Mouse (Mus musculus) urinary bladder, postnatal 36 days (tissue): ENCODE measurements at regions not wholly inside any gene's neighbourhood (a gene's known extent, or its start where the extent isn't known, plus 50 kb on each side); places are given as distances from the start of the nearest gene placed in this dataset.
"Not testable (repeated sequence)": the region's sequence is repeated elsewhere in the genome, so short reads cannot be mapped to it uniquely, and the experiment has no call there.

Experiments
- DNase-seq, 2 experiments: peaks; one replicate each; pipeline ENCODE4 v3.0.0; 2022; ENCODE audit warnings: low spot score in 2 of 2, mixed read lengths in 1 of 2

DNA sequence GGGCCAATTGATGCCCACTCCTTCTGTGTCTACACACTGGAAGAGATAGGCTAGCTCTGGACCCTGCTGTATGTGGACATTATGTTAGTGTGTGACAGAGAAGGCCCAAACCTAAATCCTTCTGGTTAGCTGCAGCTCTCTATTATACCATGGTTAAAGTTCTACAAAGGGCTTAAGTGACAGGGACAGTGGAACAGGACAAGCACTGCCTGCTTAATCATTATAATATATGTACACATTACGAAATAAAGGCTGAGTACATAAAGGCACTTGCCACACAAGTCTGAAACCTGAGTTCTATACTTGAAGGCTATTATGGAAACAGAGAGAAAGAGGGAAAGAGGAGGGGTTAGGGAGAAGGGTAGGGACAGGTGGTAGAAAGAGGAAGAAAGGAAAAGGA lies 55.2 kb downstream of the Rdh14 start:
- DNase-seq: no peak

DNA sequence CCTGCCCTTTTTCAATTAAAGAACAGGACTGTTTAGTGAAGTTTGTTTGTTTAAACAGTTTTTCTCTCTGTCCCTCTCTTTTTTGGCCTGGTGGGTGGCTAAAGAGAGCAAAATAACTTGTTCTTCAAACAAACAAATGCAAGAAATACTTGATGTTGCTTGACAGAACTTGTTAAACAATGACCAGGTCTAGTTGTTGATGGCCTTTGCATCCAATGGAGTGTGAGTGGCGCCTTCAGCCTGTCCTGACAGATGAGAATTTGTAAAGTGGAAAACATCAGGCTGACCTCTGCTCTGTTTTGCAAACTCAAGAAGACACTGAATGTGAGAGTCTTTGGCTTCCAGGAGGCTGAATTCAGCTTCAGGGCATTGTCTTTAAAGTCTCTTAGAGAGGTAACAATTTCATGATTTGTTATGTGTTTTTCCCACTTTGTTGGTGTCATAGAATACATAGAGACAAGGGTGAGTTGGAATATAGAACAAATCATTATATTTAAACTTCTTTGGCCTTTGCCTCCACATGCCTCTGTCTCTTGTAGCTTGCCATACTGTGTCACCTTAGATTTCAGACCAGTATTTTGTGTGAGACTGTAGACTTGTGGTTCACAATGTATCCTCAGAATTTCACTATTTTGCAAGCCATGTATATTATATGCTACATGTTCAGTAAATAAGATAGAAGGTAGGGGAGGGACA lies 67.5 kb downstream of the Rdh14 start:
- no peak for DNase-seq

DNA sequence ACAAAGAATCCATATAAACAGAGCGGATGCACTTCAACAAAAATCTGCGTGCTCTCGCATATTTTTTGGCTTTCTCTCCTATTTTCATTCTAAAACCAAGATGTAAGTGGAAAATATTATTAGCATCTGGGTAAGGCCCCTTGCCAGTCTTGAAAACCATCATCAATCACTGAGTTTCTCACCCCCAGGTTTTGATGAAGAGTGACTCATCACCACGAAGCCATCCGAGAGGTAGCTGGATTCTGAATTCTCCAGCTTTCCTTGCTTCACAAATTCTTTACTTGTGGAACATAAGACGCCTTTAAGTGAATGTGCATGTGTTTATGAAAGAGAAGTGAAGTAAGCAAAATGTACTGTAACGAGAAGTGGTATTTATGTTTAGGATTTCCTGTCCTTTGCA lies 71.2 kb downstream of the Rdh14 start:
- no peak for DNase-seq

GRCm38 (mm10) chr12:10462956-10463355 lies 72.4 kb downstream of the Rdh14 start:
- DNase-seq: no peak

DNA sequence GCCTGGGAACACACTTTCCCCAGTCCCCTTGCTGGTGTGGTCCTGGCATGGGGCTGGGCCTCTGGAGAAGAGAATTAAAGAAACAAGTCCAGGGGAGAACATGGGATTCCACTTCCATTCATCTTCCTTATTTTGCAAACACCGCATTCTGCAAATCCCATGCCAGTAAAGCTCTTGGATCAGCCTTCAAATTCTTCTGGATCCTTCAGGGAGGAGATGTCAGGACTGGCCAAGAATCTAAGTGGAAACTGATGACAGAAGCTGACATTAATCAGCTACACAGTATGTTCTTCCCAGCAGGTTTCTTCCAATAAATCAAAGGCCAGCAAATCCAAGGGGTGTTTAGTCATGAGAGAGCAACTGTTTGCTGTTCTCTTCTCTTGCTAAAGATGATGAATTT lies 83.4 kb downstream of the Rdh14 start:
- peak in 1 of 2 experiments; percentile 6 for DNase-seq

- no peak for DNase-seq
These were observed 90.2 kb downstream of the Rdh14 start for GRCm38 (mm10) chr12:10480781-10481180.

GRCm38 (mm10) chr12:10482294-10483010 lies 91.9 kb downstream of the Rdh14 start:
- DNase-seq: no peak

GRCm38 (mm10) chr12:10506721-10507120 lies 116.1 kb downstream of the Rdh14 start:
- DNase-seq: no peak

- DNase-seq: no peak
These were observed 123.0 kb downstream of the Rdh14 start for GRCm38 (mm10) chr12:10513526-10513925.

- DNase-seq: peak; percentile 17 to 29
These were observed 123.7 kb downstream of the Rdh14 start for GRCm38 (mm10) chr12:10514278-10514677.

DNA sequence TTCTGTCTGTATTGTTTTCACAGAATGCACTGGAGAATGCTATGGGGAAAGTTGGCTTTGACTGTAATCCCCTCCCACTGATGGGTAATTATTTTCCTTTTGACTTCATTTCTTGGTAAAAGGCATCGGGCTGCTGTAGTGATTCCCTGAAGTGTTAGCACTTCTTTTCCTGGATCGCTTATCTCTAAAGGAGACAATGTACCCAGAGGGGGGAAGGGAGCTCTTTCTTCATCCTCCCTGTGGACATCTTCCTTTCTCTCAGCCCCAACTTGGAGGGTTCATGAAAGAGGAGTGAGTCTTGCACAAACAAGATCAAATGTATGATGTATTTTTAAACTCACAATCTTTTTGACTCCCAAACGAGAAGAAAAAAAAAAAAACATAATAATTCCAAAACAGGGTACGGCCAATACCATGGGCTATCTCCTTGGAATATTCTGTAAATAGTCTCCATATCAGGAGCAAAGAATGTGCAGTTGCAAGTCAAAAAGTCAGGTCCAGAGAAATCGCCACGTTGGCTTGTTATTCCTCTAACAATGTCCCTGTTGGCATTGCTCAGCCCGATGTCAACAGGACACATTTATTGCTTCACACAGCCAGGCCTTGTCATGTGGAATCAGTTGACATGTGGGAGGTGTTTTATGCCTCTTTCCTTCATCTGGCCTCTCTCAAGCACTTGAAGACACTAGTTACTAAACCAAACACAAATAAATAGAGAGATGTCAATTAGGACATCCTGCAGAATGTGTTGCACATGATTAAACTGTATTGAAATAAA lies 134.1 kb downstream of the Rdh14 start:
- peak in 1 of 2 experiments; percentile 15 for DNase-seq

GRCm38 (mm10) chr12:10525934-10526333 lies 135.4 kb downstream of the Rdh14 start:
- DNase-seq: no peak

DNA sequence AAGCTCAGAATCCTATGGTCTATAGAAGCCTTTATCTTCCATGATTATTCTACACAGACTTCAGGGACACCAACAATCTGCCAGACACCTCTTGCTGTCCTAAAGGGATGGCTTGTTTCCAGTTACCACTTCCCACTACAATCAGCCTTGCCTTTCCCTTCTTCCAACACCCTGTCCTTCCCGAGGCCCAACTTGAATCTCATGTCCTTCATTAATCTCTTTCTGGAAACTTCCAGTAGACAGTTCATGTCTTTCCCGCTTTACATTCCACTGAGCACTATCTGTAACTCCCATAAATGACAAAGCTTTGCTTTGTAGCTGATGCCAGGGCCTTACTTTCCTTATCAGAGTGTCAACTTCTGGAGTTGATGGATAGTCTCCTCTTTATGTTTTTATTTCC lies 138.5 kb downstream of the Rdh14 start:
- no peak for DNase-seq

GRCm38 (mm10) chr12:10530996-10531395 lies 140.4 kb downstream of the Rdh14 start:
- no peak for DNase-seq

- DNase-seq: no peak
These were observed 143.4 kb downstream of the Rdh14 start for GRCm38 (mm10) chr12:10533971-10534370.

DNA sequence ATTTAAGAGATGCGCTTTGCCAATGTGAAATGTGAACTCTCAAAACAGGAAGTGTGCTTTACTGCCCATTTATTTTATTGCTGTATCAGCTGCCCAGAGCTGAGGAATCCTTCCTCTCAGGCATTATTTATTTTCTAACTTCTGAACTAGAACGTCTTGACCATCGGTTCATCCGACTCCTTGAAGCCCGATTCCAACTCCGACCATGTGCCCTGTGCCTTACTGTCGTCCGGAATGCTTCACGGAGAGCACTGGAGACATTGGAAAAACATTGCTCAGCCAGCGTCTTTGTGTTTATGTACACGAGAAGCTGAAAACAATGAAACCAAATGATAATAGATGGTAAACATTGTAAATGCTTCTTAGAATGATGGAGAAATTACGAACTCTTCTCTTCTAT lies 145.7 kb downstream of the Rdh14 start:
- DNase-seq: no peak

DNA sequence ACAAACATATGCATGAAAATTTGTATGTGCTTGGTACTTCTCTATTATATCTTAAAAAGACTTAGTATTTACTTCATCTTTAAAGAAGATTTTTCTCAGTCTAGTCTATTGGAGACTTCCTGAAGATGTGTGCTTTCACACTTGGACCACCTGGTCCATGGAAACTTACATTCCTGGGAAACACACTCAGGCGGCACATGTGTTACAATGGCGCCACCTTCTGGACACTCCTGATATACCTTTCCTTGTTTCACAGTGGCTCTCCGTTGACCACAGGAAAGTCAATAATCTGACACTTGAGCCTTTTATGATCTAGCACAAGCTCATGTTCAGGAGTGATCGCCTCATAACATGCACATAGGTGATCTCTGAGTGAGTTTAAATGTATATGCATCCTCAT lies 146.5 kb downstream of the Rdh14 start:
- DNase-seq: peak; percentile 34 to 47

DNA sequence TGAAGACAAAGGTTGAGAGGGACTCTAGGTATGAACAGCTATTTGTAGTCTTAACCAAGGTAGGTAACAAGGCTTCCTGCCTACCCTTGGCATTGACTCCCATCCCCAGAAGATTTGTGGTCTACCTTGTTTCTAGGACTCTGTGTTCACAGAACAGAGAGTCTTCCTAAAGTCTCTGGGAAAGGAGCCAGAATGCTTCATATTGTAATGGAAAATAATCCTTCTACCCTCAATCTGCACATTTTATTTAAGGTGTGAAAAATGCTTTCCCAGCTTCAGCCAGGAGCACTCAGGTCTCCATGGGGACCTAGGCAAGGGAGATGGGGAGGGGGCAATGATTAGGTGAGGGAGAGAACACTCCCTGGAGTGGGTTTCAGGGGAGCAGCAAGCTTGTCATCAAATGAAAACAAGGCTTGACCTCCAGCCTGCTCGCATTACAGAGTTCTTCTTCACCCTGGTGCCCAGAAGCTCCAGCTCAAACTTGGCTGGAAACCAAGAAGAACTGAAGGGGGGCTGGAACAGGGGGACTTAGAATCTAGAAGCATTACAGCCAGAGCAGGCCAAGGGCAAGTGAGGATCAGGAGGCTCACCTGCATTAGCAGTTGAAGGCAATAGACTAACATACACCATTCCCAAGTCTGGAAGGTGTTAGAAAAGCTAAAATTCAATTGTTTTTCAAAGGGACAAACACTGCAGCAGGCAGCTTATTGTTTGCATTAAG lies 159.1 kb downstream of the Rdh14 start:
- no peak for DNase-seq

GRCm38 (mm10) chr12:10554701-10555100 lies 164.1 kb downstream of the Rdh14 start:
- not testable (repeated sequence) for DNase-seq

- DNase-seq: no peak
These were observed 172.4 kb downstream of the Rdh14 start for GRCm38 (mm10) chr12:10562966-10563365.

GRCm38 (mm10) chr12:10567881-10568280 lies 177.3 kb downstream of the Rdh14 start:
- DNase-seq: no peak
